Mouse (Mus musculus) retina, postnatal 7 days (tissue): ENCODE results near the gene Slc25a42.
"Not testable (repeated sequence)": the region's sequence is repeated elsewhere in the genome, so short reads cannot be mapped to it uniquely, and the experiment has no call there.

Source experiments
- DNase-seq: peaks from one replicate; pipeline ENCODE4 v3.0.0-alpha.2; 2012; ENCODE audit warnings: low read depth, low spot score

Gene Slc25a42

DNA sequence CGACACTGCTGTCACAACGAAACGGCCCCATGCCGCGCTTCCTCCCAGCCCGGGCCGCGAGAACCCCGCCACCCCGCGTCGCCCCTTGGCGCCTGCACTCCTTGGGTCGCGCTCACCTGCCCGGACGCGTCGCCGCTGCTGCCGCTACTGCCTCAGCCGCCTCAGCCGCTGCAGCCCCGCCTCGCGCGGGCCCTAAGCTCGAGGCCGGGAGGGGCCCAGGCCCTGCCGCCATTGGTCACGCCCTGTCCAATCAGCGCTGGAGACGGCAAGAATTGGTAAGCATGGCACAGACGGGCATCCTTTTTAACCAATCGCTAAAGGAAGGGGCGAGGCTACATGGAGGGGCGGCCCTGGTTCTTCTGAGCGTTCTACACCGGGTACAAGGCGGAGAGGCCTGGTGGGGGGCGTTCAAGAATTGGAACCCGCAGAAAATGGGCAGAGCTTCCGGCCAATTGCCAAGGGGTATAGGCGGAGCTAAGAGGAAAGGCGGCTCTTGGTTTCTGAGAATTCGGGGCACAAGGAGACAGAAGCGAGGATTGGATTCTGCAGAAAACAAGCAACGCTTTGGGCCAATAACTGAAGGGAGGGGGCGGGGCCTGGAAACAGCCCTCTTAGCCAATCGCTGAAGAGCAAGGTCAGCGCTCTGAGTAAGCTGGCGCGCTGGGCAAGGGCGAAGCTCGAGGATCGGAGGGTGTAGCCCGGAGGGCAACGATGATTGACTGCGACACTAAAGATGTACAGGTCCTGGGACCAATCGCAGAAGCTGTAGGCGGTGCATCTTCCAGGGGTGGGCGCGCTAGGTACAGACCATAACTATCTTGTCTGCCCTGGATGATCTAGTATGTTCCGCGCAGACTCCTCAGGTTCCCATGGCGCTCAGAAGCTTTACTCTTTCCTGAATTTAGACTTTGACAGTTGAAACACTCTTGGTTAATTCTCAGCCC lies at the start of gene Slc25a42:
Gene Slc25a42 (minus strand): TSS at position 194 of the 944 bp plus-strand sequence.
- peak; percentile 98 for DNase-seq

DNA sequence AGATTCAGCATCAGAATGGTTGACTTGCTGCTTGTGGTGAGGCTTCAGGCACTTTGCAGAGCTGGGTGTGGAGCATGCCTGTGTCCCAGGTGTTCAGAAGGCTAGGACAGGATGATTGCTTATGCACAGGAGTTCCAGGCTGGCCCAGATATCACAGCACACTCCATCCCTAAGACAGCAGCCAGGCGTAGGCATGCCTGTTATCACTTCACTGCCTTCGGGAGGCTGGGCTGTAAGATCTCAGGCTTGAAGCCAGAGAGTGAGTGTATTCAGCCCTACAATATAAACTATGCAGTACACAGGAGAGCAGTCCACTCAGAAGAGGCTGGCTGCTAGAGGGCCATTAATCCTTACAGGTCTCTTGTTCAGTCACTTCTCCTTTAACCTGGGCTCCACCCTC lies 46.9 kb upstream of the Slc25a42 start:
- no peak for DNase-seq

DNA sequence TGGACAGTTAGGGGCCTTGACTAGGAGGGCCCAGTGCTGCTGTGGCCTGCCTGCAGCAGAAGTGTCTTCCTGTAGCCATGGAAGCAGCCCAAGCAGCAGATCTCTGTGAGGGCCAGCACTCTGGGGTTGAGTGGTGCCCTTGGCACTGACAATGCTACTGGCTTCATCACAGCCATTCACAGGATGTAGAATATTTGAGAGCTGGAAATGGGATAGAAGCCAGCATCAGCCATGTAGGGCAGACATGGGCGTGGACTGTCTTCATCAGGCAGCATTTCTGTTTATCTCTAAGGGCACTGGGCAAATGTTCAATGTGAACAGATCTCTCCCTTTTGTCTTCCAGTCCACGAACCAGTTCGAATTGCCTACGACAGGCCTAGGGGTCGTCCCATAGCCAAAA lies 46.5 kb upstream of the Slc25a42 start:
- no peak for DNase-seq

DNA sequence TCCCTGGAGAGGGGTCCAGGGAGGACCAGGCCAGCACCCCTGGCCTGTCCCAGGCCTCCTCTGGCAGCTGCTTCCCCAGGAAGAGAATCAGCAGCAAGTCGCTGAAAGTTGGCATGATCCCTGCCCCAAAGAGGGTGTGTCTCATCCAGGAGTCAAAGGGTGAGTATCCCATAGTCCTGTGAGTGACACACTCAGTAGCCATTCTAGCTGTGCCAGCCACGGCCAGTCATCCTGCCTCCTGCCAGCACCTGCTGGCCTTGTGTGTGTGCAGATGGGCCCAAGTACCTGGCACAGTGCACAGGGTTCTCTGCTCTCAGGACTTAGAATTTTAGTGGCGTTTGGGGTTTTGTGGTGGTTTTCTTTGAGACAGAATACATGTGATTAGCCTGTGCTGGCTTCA lies 45.4 kb upstream of the Slc25a42 start:
- no peak for DNase-seq

DNA sequence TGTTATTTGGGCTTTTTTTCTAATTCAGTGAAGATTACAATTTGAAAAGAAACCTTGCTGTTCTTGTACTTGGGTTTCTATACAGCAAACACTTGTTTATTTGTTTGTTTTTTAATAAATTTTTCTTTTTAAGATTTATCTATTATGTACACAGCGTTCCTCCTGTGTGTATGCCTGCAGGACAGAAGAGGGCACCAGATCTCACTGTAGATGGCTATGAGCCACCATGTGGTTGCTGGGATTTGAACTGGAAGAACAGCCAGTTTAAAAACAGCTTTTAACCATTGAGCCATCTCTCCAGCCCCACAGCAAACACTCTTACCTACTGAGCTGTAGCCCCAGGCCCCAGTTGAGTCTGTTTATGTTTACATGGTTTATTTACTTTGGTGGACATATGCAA lies 42.5 kb upstream of the Slc25a42 start:
- no peak for DNase-seq

DNA sequence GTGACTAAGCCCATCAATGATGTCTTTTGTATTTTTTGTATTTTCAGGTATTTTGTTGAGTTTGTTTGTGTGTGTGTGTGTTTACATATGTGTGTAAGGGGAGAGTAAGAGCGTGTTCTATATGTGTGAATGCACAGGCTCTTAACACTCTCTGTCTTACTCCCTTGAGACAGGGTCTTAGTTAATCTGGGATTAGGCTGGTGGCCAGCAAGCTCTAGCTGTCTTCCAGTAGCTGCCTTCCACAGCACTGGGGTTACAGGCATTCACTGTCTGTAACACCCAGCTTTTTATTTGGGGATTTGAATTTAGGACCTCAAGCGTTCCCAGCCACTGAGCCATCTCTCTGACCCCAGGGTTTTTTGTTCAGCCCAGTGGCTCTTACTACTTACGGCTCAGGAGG lies 35.7 kb upstream of the Slc25a42 start:
- peak; percentile 70 for DNase-seq

DNA sequence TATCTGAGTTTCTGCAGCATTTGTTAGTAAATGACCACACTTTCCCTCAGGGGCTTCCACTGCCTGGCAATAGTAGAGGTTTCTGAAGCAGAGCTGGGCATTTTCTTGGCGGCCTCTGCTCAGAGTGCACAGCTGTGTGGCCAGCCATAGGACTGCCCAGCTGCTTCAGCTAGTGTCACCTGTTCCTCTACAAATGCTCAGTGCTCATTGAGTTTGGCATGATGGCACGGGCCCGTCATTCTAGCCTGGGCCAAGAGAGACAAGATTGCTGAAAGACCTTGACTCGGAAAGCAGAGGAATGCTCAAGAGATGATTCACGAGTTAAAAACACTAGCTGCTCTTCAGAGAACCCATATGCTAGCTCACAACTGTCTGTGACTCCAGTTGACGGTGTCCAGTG lies 34.5 kb upstream of the Slc25a42 start:
- DNase-seq: no peak

DNA sequence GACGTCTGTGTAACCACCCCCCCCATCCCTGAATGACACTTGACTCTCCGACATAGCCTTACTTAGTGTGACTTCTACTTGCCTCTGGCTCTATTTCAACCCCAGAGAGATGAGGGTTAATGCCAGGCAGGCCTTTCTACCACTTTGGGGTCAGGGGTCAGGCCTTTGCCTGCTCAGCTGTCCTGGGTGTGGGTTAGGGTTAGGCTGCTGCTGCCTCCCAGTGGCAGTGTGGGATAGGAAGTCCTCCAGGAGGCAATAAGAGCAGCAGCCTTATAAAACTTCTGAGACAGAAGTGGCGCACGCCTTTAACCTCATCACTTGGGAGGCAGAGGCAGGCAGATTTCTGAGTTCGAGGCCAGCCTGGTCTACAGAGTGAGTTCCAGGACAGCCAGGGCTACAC lies 28.5 kb upstream of the Slc25a42 start:
- no peak for DNase-seq

DNA sequence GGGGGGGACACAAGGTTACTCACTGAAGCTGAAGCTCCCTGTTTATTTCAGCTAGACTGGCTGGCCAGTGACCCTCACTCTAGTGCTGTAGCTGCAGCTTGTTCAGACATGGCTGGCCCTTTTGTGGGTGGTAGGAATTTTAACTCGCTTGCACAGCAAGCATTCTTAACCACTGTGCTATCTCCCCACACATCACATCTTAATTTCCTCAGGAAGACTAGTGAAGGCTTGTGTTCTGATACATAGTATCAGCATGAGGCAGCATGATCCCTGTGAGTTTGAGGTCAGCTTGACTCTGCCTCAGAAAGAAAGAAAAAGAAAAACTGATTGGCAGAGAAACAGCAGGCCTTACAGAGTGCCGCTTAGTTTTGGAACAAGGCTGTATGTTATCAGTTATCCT lies 25.7 kb upstream of the Slc25a42 start:
- DNase-seq: no peak

DNA sequence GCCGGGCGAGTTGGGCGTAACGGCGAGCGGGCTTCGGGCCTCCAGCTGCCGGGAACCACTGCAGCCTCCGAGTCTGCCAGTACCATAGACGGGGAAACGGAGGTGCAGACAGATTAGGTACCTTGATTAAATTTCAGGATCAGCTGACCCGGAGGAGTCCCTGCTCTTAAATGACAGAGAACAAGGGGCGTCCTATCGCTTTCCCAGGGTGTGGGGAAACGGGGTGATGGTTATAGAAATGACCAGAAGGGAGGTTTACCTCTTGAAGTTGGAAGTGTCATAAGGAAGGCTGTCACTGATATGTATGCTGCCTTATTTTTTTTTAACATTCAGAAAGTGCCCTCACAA lies 22.6 kb upstream of the Slc25a42 start:
- DNase-seq: no peak

DNA sequence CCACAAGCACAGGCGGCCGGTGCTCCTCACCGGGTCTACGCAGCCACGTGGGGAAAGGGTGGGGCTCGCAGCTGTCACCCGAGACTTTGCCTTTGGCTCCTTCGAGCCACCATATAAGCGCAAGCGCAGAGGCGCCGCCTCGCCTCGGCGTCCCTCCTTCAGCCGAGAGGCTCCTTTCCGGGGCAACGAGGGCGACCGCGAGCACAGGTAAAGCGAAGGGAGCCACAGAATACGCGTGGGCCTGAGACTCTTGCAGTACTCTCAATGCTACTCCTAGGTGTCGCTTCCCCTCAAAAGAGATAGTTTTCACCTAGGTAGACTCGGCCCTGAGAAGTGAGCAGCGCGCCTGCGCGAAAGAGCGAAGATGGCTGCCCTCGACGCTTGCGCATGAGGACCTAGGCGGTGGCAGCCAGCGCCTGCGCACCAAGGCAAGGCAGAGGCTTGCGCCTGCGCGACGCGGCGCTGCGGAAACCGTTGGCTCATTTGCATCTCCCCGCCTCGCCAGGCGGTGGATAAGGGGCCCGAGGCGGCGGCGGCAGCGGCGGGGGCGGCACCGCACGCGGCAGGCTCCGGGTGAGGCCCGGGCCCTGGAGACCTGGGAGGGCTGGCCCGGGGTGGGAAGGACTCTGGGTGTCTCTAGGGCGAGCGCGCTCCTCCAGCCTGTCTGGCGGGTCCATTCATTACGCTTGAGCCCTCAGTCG lies 22.1 kb upstream of the Slc25a42 start, which contains the start of the genes Sugp2 and Armc6:
Gene Sugp2 (plus strand): TSS at position 147 of the 701 bp plus-strand sequence.
Gene Armc6 (minus strand): TSS at position 387 of the 701 bp plus-strand sequence.
- DNase-seq: peak; percentile 95

DNA sequence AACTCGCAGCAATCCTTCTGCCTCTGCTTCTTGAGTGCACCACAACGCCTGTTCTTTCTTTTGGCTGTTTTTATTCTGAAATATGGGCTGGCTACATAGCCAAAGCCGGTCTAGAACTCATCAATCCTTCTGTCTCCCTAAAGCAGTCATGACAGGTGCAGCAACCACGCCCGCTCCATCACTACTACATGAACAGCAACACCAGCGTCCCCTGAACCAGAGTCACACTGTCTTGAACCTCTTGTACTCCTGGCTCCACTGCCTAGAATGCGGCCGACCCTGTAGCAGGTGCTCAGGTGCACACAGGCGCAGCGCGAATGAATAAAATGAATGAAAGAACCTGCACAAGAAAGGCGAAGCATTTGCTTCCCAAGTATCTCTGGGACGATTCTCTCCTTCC lies 21.5 kb upstream of the Slc25a42 start:
- DNase-seq: no peak

DNA sequence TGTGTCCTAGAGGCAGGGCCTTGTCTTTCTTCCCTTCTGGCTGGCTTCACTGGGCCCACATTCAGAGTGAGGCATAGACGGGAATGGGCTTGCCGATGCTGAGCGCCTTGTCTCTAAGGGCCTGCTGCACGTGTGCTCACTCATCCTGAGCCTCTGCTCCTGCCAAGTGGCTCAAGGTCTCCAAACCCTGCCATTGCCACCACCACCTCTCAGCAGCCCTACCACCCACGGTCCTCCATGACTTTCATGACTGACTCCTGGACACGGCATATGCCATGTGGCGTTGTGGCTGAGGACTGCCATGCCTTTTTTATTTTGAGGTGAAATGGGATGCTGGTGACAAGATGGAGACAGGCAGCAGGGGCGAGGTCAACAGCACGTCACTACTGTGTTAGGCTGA lies 18.7 kb upstream of the Slc25a42 start:
- DNase-seq: no peak

DNA sequence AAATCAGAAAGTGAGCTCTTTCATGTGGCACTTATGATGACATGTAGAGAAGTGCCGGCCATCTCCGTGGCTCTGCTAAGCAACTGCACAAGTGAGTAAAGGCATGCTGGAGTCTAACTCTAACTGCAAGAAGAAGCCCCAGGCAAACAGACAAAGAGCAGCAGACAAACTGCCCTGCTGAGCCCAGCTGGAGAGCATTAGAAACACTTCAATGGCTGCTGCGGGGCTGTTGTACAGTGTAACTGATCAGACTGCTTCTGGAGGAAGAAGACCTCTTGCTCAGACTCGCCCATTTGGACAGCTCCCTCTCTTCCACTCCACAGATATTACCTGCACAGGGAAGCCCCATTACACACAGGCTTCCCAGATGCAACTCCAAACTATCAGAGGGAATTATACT lies 15.9 kb upstream of the Slc25a42 start:
- DNase-seq: no peak

DNA sequence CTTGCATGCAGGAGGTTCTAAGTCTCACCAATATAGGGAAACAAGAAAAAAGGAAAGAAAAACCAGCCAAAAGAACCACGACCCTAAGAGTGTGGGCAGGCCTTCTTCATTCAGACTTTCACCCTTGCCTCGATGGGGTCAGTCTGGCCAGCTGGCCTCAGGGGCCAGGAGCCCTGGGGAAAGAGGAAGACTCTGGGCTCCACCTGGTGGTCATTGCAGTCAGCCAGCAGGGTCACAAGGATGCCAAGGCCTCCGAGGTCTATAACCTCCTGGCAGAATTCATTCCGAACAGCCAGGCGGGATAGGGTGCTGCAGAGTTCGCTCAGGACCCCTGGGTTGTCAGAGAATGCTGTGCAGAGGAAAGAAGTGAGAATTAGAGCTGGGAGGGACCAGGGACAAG lies 11.2 kb upstream of the Slc25a42 start:
- DNase-seq: no peak

DNA sequence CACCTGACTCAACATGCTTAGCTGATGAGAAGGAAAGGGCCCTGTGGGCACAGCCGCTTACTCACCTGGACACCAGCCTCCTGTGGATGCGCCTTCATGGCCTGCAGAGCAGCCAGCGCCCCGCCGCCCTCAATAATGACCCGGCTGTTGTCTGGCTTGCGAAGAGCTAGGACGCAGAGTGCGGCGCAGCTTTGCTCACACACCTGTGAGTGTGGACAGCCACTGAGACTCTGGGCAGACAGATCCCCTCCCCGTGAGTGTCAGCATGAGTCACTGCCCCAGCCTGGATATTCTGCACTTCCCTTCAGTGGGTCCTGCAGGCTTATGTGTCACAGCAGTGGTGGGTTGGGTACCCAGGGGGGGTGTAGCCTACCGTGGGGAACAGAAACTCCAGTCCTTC lies 9.9 kb upstream of the Slc25a42 start:
- DNase-seq: no peak

DNA sequence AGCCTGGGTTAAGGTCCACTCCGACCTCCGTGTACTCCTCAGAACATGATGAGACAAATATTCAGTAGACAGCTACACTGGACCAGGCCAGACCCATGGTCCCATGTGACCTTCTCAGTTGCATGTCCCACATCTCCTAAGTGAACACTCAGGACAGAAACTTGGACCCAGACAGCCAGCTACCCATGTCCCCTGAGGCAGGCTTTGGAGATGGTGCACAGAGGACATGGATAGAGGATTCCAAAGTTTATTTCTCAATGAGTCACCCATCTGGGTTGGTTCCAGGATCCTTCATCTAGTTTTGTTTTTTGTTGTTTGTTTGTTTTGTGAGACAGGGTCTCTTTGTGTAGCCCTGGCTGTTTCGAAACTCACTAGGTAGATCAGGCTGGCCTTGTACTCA lies 8.8 kb upstream of the Slc25a42 start:
- no peak for DNase-seq

DNA sequence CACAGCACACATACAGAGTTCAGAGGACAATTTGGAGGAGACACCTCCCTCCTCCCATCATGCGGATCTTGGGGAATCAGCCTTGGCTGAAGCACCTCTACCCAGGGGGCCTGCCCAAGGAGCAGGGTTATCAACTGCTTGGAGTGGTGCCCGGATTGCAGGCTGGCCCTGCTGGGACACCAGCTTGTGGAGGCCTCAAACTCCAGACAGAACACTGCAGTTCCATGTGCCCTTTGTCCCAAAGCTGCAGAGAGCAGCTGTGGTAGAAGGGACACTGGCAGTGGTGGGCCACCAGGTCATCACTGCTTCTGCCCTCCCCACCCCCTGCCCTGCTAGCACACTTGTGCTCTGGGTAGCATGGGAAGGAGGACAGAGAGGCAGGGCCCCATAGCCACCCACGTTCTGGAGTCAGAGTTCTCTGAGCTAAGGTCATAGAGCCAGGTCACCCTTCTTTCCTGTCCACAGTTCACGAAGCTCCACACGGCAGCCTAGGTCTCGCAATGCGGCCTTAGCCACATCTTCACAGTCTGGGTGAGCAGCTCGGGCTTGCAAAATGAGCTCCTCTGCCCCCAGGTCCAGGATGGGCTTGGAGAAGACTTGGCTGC lies 8.2 kb upstream of the Slc25a42 start:
- no peak for DNase-seq

DNA sequence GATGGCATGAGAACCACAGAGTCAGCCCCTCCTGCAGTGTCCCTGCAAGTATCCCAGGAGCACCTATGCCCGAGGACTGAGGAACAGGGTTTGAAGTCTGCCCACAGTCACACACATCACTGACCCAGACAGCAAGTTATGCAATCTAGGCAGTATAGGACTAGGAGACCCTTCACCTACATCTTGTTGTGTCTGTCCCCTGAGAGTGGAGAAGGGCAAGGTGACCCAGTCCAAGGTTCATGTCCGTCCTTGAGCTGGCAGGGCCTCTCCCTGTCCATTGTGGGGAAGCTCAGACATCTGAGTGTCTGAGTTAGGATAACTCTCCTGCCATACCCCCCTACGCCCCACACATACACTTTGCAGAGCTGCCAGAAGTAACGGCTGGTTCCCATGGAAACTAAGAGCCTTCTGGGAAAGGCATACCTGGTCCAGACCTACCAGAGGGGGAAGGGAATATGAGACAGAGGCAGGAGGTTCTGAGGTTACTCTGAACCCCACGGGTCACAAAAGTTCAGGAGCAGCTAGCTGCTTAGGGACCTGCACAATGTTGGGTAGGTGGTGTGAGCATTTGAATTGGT lies 7.1 kb upstream of the Slc25a42 start:
- DNase-seq: no peak

DNA sequence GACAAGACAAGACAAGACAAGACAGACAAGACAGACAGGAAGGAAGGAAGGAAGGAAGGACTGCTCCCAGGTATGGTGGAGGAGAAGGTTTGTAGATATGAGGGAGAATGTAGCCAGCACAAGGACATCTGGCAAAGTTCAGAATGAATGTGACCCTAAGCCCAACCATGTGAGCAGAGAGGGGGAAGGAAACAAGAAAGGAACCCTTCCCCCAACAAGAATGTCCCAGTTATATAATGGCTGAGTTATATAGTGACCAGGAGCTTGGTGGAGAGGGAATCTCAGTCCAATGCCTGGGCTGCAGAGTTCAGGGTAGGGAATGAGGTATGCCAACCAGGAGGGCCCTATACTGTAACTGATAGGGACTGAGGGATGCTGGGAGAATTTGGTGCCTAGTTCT lies 5.3 kb upstream of the Slc25a42 start:
- no peak for DNase-seq

DNA sequence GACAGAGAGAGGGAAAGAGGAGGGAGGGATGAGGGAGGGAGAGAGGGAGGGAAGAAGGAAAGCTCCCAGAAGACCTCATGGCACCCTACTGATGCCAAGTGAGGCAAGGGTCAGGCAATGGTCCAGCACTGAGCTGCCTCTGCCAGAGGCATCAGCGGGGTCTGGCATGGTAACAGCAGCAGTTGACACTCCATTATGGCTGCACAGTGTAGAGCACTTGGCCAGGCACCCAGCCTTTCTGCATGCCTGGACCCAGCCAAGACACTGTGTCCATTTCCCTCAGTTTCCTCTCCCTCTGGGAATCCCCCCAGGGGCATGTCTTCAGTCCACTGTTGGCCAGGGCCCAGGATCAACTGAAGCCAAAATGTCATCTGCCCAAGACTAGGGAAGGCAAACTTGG lies 4.5 kb upstream of the Slc25a42 start:
- no peak for DNase-seq

DNA sequence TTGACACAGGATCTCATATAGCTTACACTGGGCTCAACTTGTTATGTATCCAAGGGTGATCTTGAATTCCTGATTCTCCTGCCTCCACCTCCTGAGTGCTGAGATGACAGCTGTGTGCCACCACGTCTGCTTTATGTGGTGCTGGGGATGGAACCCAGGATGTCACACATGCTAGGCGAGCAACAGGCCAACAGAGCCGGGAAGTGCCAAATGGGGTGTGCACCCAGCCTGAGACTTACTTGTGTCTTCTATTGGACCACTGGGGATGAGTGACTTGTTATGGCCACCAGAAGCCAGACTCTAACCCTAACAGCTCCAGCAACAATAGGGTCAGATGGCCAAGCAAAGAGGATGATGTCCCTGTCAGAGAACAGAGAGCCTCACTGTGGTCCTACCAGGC lies 4.1 kb upstream of the Slc25a42 start:
- DNase-seq: not testable (repeated sequence)
